Mouse (Mus musculus): Measurements from ENCODE around the gene Myl9. TPM values are rescaled to one million over a fixed set of nuclear protein-coding genes. Genes with fewer than 3 reads are reported as not detected.

The Myl9 gene
- total and polyA plus RNA-seq, 2 experiments from 2014 or later, result 1,431 to 1,885 TPM

DNA sequence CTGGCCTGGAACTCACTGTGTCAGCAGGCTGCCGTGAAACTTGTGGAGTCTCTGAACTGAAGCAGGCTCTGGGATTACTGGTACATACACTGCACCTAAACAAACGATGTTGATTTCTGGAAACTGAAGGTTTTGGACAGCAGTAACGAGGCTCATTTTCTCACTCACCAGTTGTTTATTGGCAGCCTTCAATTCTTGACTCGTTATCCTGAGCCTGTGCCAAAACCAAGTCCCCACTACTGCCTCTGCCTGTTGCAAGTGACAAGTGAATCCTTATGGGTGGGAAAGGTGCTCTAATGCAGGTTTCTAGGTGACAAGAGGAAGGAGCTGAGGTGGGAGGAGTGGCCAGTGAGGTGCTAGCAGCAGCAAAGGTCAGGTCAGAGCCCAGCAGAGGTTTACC, 33.2 kb upstream of the Myl9 start:
- ATAC-seq (ENCODE audit: insufficient read depth, low read depth) (no peak), DNase-seq (ENCODE audit: low spot score) (no peak)
- Histone ChIP-seq H3K4me1 (ENCODE audit: control insufficient read depth, insufficient read depth) (peaks cover 35% of the 10 kb centered on the region), H3K4me3 (ENCODE audit: low read depth, low read length) (no peak overlapping the region), H3K36me3 (replicated peaks; ENCODE audit: control insufficient read depth, insufficient read depth, low read length) (peaks cover 10% of the 10 kb centered on the region), H3K27me3 (ENCODE audit: control insufficient read depth, insufficient read depth, low read length) (no peaks in the 10 kb centered on the region), H3K4me2 (ENCODE audit: low read depth, low read length) (no peak overlapping the region), H3K27ac (ENCODE audit: low read depth) (no peak overlapping the region), H3K9me3 (replicated peaks; ENCODE audit: control insufficient read depth, low read length) (no peaks in the 10 kb centered on the region), H3K9ac (replicated peaks; ENCODE audit: low read depth, low read length) (no peak overlapping the region)
- 28% methylated on average over 4 of the region's 4 CpGs for WGBS
- TF ChIP-seq CTCF (IDR thresholded peaks at IDR 0.05; ENCODE audit: low read depth), result no peak
- no peak for TF ChIP-seq EP300 (IDR thresholded peaks at IDR 0.05; ENCODE audit: low read depth)

DNA sequence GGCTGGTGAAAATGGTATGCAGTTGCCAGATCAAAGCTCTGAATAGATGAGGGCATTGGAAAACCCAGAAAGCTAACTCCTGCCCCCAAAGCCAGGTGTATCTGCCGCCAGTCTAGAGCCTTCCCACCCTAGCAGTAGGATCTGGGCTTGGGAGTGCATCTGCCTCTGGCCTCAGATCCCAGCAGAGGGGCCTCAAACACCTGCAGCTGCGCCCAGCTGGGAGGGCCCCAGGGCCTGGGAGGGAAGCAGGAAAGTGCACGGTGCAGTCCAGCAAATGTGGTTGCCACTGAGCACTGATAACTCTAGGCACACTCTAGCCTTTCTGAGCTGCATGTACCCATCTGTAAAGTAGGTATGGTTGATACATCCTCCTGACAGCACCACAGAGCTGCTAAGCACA, 32.0 kb upstream of the Myl9 start:
- DNase-seq (ENCODE audit: low spot score) (no peak), ATAC-seq (ENCODE audit: insufficient read depth, low read depth) (no peak)
- no peak overlapping the region for H3K4me3 ChIP-seq (ENCODE audit: low read depth, low read length)
- H3K36me3 ChIP-seq (replicated peaks; ENCODE audit: control insufficient read depth, insufficient read depth, low read length), result peaks cover 23% of the 10 kb centered on the region
- TF ChIP-seq CTCF (IDR thresholded peaks at IDR 0.05; ENCODE audit: low read depth) (no peak), EP300 (IDR thresholded peaks at IDR 0.05; ENCODE audit: low read depth) (no peak)
- no peaks in the 10 kb centered on the region for H3K27me3 ChIP-seq (ENCODE audit: control insufficient read depth, insufficient read depth, low read length)
- H3K4me1 ChIP-seq (ENCODE audit: control insufficient read depth, insufficient read depth), result peaks cover 26% of the 10 kb centered on the region
- H3K4me2 ChIP-seq (ENCODE audit: low read depth, low read length), result no peak overlapping the region
- no peaks in the 10 kb centered on the region for H3K9me3 ChIP-seq (replicated peaks; ENCODE audit: control insufficient read depth, low read length)
- 66% methylated on average over 3 of the region's 3 CpGs for WGBS
- H3K9ac ChIP-seq (replicated peaks; ENCODE audit: low read depth, low read length), result no peak overlapping the region
- H3K27ac ChIP-seq (ENCODE audit: low read depth), result no peak overlapping the region

DNA sequence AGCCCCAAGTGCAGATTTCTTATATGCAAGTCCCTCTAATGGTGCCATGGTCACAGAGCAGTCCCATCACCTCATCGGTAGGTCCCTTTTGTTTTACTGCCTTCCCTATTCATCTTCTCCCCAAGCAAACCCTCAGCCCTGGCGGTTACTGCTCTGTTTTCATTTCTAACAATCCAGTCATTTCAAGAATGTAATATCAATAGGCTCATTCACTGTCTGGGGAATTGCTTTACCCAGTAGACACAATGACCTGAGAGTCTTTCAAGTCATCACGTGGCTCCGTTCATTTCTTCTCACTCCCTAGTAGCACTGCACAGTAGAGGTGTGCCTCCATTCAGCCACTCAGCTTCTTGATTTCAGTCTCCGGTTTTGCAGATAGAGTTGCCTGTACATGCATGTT, 30.8 kb upstream of the Myl9 start:
- Histone ChIP-seq H3K4me2 (ENCODE audit: low read depth, low read length) (no peak overlapping the region), H3K4me3 (ENCODE audit: low read depth, low read length) (no peak overlapping the region), H3K9ac (replicated peaks; ENCODE audit: low read depth, low read length) (no peak overlapping the region), H3K4me1 (ENCODE audit: control insufficient read depth, insufficient read depth) (peaks cover 19% of the 10 kb centered on the region), H3K27me3 (ENCODE audit: control insufficient read depth, insufficient read depth, low read length) (no peaks in the 10 kb centered on the region), H3K27ac (ENCODE audit: low read depth) (no peak overlapping the region), H3K9me3 (replicated peaks; ENCODE audit: control insufficient read depth, low read length) (no peaks in the 10 kb centered on the region), H3K36me3 (replicated peaks; ENCODE audit: control insufficient read depth, insufficient read depth, low read length) (peaks cover 34% of the 10 kb centered on the region)
- TF ChIP-seq EP300 (IDR thresholded peaks at IDR 0.05; ENCODE audit: low read depth) (no peak), CTCF (IDR thresholded peaks at IDR 0.05; ENCODE audit: low read depth) (no peak)
- ATAC-seq (ENCODE audit: insufficient read depth, low read depth) (no peak), DNase-seq (ENCODE audit: low spot score) (no peak)
- 77% methylated on average over 5 of the region's 5 CpGs for WGBS

DNA sequence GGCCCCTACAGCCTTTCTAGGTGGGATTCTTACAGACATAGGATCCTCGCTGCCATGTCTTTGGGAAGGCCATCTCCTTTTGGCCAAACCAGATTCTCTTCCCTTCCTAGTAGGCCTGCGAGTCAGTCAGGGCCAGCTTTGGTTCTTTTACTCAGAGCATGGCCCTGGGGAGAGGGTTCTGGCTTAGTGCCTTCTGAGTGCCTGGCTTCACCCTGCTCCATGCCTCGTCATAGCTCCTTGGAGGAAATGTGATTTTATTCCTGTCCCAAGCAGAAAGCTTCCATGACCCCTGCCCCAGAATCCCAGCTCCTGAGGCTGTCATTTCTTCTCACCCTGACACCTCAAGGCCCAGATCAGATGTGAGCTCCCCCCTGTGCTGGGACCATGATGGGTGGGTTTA, 27.9 kb upstream of the Myl9 start:
- TF ChIP-seq EP300 (IDR thresholded peaks at IDR 0.05; ENCODE audit: low read depth) (no peak), CTCF (IDR thresholded peaks at IDR 0.05; ENCODE audit: low read depth) (no peak)
- DNase-seq (ENCODE audit: low spot score) (no peak), ATAC-seq (ENCODE audit: insufficient read depth, low read depth) (no peak)
- Histone ChIP-seq H3K27ac (ENCODE audit: low read depth) (no peak overlapping the region), H3K4me1 (ENCODE audit: control insufficient read depth, insufficient read depth) (peaks cover 1% of the 10 kb centered on the region), H3K9me3 (replicated peaks; ENCODE audit: control insufficient read depth, low read length) (no peaks in the 10 kb centered on the region), H3K4me2 (ENCODE audit: low read depth, low read length) (no peak overlapping the region), H3K9ac (replicated peaks; ENCODE audit: low read depth, low read length) (no peak overlapping the region), H3K27me3 (ENCODE audit: control insufficient read depth, insufficient read depth, low read length) (no peaks in the 10 kb centered on the region), H3K36me3 (replicated peaks; ENCODE audit: control insufficient read depth, insufficient read depth, low read length) (peaks cover 57% of the 10 kb centered on the region), H3K4me3 (ENCODE audit: low read depth, low read length) (no peak overlapping the region)
- WGBS, result 88% methylated on average over 3 of the region's 3 CpGs

DNA sequence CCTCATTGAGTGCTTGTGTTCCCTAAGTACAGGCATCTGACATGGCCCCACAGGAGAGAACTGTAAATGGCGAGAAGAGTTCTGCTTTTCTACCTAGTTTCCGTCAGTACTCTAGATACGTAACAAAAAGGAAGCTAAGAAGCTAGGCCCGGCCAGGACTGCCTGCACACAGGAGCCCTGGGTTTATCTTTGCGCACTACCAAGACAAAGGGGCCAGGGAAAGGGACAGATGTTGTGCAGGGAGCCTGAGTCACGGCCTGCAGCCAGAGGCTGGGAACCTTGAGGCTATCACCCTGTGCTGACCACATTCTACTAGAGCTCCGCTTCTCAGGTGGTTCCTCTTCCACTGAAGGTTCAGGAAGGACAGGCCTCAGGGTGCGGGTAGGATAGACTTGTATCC, 25.5 kb upstream of the Myl9 start:
- TF ChIP-seq CTCF (IDR thresholded peaks at IDR 0.05; ENCODE audit: low read depth) (no peak), EP300 (IDR thresholded peaks at IDR 0.05; ENCODE audit: low read depth) (no peak)

GRCm38 (mm10) chr2:156756937-156757336, 18.3 kb upstream of the Myl9 start:
- no peak for TF ChIP-seq CTCF (IDR thresholded peaks at IDR 0.05; ENCODE audit: low read depth)
- no peak for TF ChIP-seq EP300 (IDR thresholded peaks at IDR 0.05; ENCODE audit: low read depth)

More for the DNA sequence above, 25.5 kb upstream of the Myl9 start:
- no peak for ATAC-seq (ENCODE audit: insufficient read depth, low read depth)
- no peaks in the 10 kb centered on the region for H3K4me1 ChIP-seq (ENCODE audit: control insufficient read depth, insufficient read depth)
- no peak overlapping the region for H3K4me3 ChIP-seq (ENCODE audit: low read depth, low read length)
- no peak overlapping the region for H3K4me2 ChIP-seq (ENCODE audit: low read depth, low read length)
- peaks cover 68% of the 10 kb centered on the region for H3K36me3 ChIP-seq (replicated peaks; ENCODE audit: control insufficient read depth, insufficient read depth, low read length)
- no peak overlapping the region for H3K9ac ChIP-seq (replicated peaks; ENCODE audit: low read depth, low read length)
- 78% methylated on average over 8 of the region's 8 CpGs for WGBS
- H3K27ac ChIP-seq (ENCODE audit: low read depth), result no peak overlapping the region
- H3K27me3 ChIP-seq (ENCODE audit: control insufficient read depth, insufficient read depth, low read length), result no peaks in the 10 kb centered on the region
- DNase-seq (ENCODE audit: low spot score), result no peak
- H3K9me3 ChIP-seq (replicated peaks; ENCODE audit: control insufficient read depth, low read length), result no peaks in the 10 kb centered on the region

More at GRCm38 (mm10) chr2:156756937-156757336, 18.3 kb upstream of the Myl9 start:
- no peak for ATAC-seq (ENCODE audit: insufficient read depth, low read depth)
- no peak for DNase-seq (ENCODE audit: low spot score)
- H3K36me3 ChIP-seq (replicated peaks; ENCODE audit: control insufficient read depth, insufficient read depth, low read length), result peaks cover 65% of the 10 kb centered on the region
- H3K27ac ChIP-seq (ENCODE audit: low read depth), result no peak overlapping the region
- H3K4me1 ChIP-seq (ENCODE audit: control insufficient read depth, insufficient read depth), result no peaks in the 10 kb centered on the region
- H3K27me3 ChIP-seq (ENCODE audit: control insufficient read depth, insufficient read depth, low read length), result no peaks in the 10 kb centered on the region
- no peaks in the 10 kb centered on the region for H3K9me3 ChIP-seq (replicated peaks; ENCODE audit: control insufficient read depth, low read length)
- H3K9ac ChIP-seq (replicated peaks; ENCODE audit: low read depth, low read length), result no peak overlapping the region
- WGBS, result 90% methylated on average over 9 of the region's 9 CpGs
- H3K4me3 ChIP-seq (ENCODE audit: low read depth, low read length), result no peak overlapping the region
- no peak overlapping the region for H3K4me2 ChIP-seq (ENCODE audit: low read depth, low read length)
